Mouse (Mus musculus) layer of hippocampus, adult 6 months (tissue): ENCODE data around the gene Narf. TPM values are rescaled to one million over a fixed set of nuclear protein-coding genes. Genes with fewer than 3 reads are reported as not detected.

Source experiments
- long read RNA-seq, 2 experiments: library from polyadenylated mRNA; unstranded; transcript quantifications; one replicate each; pipeline ENCODE4 v2.0.0; 2019 to 2020
- polyA plus RNA-seq: library from polyadenylated mRNA; unstranded; fragments of <200 nt; fragmentation: Nextera tagmentation; gene quantifications from 2 replicates; pipeline ENCODE4 v1.2.3, GENCODE M21; 2021

The Narf gene
- polyA plus RNA-seq, result 12.7 and 16.5 TPM in 2 replicates
- long read RNA-seq, experiment 1, full-length matches to known transcripts, result 25 of 50 reads
- long read RNA-seq, experiment 1, partial matches to known transcripts, result 17 of 50 reads
- long read RNA-seq, experiment 1, other reads (novel, unspliced or antisense), result 8 of 50 reads
- long read RNA-seq, experiment 2, full-length matches to known transcripts, result 210 of 250 reads
- long read RNA-seq, experiment 2, partial matches to known transcripts, result 16 of 250 reads
- long read RNA-seq, experiment 2, other reads (novel, unspliced or antisense), result 24 of 250 reads

DNA sequence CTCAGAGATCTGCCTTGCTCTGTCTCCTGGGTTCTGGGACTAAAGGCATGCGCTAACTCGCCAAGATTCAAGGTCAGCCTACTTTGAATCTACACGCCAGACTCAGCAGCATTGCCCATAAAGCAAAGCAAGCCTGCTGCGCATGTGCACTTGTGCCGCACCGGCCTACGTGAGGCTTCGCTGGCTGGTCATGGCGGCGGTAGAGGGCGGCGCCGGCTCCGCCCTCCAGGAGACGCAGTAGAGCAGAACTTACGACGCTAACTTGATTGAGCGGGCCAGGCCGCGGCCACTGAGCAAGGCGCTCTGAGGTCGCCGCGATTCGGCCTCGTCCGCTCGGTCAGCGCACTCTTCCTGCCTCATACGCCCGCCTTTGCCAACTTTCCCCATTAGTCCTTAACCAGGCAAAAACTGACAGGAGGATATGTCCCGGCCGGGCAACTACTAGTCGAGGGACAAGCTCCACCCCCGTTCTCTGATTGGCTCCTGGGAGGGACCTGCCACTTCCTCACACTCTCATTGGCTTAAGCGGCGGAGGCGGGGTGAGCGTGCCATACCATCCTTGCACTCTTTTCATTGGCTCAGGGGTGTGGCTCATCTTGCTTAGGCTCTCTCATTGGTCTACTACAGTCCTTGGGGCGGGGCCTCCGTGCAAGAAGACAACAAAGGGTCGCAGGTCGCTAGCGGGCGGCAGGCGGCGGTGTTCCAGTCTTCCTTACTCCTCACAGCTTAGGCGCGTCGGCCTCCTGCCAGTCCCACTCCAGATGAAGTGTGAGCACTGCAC, at the start of gene Narf:
Gene Narf, plus strand, starts transcription at position 690 of the 781 bp plus-strand sequence.

DNA sequence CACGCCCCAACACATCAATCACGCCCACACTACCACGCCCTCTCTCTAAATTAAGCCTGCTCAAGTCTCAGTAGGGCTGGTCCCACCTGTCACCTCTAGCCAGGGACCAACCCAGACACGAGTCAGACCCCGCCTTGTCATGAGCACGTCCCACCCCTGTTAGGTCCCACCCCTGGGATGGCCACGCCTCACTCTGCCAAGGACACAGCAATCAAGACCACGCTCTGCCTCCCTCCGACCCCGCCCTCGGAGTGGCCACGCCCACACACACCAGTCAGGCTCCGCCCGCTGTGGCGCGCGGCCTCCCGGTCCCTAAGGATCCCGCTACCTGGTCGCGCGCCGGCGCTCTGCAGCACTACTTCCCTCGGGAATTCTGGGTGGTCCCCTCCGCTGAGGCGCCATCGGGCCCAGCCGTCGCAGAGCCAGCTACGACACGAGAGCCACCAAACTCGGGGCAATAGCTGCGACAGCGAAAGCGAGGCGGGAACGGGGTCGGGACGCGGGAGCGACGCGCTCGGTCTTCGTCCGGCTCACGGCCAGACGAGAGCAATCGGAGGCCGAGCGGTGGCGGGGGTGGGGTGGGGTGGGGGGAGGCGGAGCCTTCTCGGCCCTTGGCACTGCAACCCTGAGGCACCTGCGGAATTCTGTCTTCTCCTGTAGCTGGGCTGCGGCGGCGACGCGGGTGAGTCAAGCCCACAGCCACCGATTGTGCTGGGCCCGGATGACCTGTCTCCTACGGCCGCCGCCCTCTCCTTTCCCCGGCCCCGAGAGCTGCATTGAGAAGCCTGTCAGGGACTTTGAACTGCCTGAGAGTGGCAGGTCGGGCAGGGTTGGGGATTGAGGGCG, 32.7 kb upstream of the Narf start, which contains the start of the genes Hexdc and Ogfod3:
Gene Hexdc, plus strand, starts transcription at position 273 of the 846 bp plus-strand sequence.
Gene Ogfod3, minus strand, starts transcription at position 551 of the 846 bp plus-strand sequence.

DNA sequence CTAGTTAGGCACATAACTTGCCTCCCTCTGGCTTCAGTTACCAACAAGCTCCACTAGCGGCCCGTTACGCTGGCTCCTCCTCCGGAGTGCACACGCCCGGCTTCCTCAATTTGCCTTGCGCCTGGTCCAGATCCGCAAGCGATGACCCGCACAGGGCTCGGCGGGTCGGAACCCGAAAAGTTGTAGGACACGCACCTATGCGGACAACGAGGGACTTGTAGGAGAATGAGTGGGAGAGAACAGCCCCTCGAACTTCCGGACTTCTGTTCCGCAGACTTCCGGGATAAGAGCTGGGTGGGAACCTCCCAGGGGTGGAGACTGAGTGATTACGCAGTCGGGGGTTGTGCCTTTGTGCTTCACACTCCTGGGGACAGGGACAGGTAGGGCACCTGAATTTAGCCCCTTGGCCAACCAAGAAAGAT, 8.0 kb upstream of the Narf start, which contains the start of gene Cybc1:
Gene Cybc1, minus strand, starts transcription at position 305 of the 422 bp plus-strand sequence.

DNA sequence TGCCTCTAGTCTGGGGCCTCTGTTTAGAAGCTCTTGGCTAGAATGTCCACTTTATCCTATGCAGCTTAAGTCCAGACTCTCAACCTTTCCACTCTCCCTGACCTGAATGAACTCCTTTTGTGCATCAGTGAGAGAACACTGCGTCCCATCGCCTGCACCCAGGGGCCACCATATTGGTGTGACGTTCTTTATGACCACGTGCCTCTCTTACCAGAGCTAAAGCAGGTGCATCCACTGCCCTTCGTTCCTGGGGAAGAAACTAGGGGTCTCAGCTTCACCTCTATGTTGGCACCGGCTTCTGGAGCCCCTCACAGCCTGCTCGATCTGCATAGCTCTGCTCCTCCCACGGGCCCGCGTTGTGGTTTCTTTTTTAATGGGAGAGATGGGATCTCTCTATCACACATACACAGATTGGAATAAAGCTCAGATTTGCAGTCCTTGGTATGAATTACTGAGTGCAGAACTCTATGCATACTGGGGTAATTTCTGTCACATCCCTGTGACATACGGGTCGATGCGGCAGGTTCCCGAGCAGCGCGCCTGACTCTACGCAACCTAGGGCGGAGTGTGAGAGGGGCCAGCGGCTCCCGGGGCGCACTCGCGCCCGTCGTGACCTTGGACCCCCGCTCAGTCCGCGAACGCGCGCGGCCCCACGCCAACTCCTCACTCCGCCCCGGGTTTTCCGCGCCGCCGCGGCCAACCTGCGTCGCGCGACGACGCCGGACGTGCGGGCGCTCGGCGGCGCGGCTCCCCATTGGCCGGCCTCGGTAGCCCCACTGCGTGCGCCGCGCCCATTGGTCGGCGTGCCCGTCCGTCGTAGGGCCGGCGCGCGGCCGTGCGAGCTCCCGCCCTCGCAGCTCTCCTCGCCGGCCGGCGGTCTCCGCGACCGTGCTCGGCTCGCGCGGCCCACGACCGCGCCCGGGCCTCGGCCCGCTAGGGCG, 22.4 kb downstream of the Narf start, which contains the start of gene Foxk2:
Gene Foxk2, plus strand, starts transcription at position 831 of the 941 bp plus-strand sequence.

Other genes with a start within 250 kb of the Narf start
- gene Csnk1d, start 245.9 kb upstream of the Narf start, polyA plus RNA-seq, result 30.2 and 34.7 TPM in 2 replicates
- 0.14 and 0.15 TPM in 2 replicates for gene Cd7, start 197.8 kb upstream of the Narf start, polyA plus RNA-seq
- not detected in 2 replicates for gene Sectm1b, start 173.7 kb upstream of the Narf start, polyA plus RNA-seq
- gene Sectm1a, start 156.0 kb upstream of the Narf start, polyA plus RNA-seq, result not detected in 2 replicates
- gene Tex19.2, start 118.6 kb upstream of the Narf start, polyA plus RNA-seq, result not detected in 2 replicates
- gene Tex19.1, start 91.1 kb upstream of the Narf start, polyA plus RNA-seq, result not detected in 2 replicates
- gene Uts2r, start 77.0 kb upstream of the Narf start, polyA plus RNA-seq, result 0.26 and 0.31 TPM in 2 replicates
- 6.2 and 6.6 TPM in 2 replicates for gene Hexdc, start 32.8 kb upstream of the Narf start, polyA plus RNA-seq
- gene Ogfod3, start 32.5 kb upstream of the Narf start, polyA plus RNA-seq, result 24.9 and 31.0 TPM in 2 replicates
- gene Cybc1, start 7.9 kb upstream of the Narf start, polyA plus RNA-seq, result 15.5 and 16.1 TPM in 2 replicates
- 5.0 and 6.3 TPM in 2 replicates for gene Foxk2, start 22.7 kb downstream of the Narf start, polyA plus RNA-seq
- 68.8 and 69.2 TPM in 2 replicates for gene Wdr45b, start 117.2 kb downstream of the Narf start, polyA plus RNA-seq
- gene Rab40b, start 151.0 kb downstream of the Narf start, polyA plus RNA-seq, result 62.3 and 67.5 TPM in 2 replicates
- gene Fn3krp, start 184.1 kb downstream of the Narf start, polyA plus RNA-seq, result 33.2 and 42.9 TPM in 2 replicates
- gene Fn3k, start 197.7 kb downstream of the Narf start, polyA plus RNA-seq, result 51.2 and 62.7 TPM in 2 replicates
- 13.3 and 14.7 TPM in 2 replicates for gene Tbcd, start 214.7 kb downstream of the Narf start, polyA plus RNA-seq